Mouse (Mus musculus) activated CD4-positive, CD25-positive, alpha-beta regulatory T cell, adult 9 weeks (primary cell): ENCODE measurements around the gene Mtfmt. TPM values are rescaled to one million over a fixed set of nuclear protein-coding genes. Genes with fewer than 3 reads are reported as not detected.

Experiments
- polyA plus RNA-seq: library from polyadenylated mRNA; unstranded; fragments of 100-300 nt; shearing (Covaris generic); gene quantifications from one replicate; pipeline ENCODE4 v1.2.1, GENCODE M21; 2017

Gene Mtfmt
- 45.0 TPM for polyA plus RNA-seq

DNA sequence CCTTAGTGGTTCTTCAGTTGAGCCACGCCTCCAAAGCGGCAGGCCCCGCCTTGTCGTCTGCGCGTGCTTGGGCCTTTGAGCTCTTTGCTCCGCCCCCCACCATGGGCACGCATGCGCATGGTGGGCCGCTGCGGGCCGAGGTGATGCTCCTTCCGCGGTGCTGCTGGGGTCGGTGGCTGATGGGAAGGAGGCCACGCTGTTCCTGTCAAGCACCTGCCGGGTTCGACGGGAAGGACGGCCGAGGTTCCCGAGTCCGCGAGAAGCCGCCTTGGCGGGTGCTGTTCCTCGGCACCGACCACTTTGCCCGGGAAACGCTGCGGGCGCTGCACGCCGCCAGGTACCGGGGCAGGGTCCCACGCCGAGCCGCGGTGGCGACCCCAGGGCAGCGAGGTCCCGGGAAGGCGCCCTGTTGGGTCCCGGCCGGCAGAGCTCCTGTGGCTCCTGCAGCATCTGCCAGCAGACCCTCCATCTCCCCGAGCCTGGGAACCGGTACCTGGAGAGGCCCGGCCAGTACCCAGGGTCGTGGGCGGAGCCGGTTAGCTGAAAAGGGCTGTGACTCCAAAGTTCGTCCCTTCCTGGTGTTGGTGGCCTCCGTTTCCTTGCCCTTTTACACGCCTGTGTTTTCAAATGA is at the start of gene Mtfmt:
Gene Mtfmt (plus strand): TSS at position 112 of the 631 bp plus-strand sequence.

DNA sequence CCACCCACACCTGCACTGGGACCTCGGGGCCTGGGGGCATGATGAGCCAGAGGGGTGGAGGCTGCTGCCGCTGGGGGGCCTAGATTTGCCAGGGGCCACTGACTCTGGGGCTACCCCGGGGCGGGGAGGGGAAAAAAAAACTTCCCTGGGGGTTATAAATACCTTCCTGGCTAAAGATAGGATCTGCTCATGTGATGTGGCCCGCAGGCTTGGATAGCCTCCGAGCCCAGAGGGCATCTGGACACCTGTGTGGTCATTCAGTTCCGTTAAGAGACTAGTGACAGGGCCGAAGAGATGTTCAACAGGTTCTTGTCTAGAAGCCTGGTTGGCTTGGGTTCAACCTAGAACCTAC is 44.0 kb upstream of the Mtfmt start, which contains the start of gene Kbtbd13:
Gene Kbtbd13 (minus strand): TSS at position 40 of the 352 bp plus-strand sequence.

DNA sequence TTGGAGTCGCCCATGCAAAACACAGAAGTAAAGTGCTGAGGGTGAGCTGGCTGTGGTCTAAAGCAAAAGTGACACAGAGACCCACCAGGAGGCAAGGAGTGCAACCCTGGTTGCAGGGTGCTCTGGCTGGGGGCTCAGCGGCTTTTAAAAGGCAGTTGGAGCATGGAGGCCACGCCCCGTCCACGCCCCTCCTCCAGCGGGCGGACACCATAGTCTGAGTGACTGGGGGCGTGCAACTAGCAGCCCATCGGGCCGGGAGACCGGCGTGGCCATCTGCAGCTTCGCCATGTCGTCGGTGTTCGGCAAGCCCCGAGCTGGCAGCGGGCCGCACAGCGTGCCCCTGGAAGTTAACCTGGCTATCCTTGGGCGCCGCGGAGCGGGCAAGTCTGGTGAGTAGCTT is 37.3 kb upstream of the Mtfmt start, which contains the start of gene Rasl12:
Gene Rasl12 (plus strand): TSS at position 228 of the 400 bp plus-strand sequence.

DNA sequence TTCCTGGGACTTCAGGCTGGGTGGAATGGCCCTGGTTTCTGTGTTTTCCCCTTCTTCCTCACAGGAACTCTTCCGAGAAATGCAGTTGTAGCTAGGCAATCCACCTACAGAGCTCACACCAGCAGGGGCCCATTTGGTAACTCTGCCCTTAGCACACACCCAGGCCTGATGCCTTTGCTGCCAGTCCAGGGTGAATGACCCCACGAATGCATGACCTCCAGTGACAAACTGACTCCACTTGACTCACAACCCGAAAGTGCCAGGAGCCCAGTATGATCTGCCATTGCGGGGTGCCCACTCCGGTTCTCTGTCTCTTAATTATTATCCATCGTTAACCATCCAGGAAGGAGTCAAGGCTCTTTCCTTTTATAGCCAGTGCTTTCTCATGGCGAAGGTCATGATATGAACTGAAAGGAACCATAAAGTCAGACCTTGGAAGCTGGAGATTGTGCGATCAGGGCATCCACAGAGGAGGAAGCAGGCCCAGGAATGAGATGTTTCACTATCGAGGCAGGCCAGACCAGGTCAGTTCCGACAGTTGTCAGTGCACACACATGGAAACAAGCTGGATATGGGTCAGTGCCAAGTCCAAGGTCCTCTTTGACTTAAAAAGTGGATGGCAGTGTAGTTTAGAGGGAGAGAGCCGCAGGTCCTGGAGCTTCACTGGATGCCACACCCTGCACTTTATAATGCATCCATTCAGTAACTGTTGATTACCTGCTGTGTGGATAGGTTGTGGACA is 12.7 kb upstream of the Mtfmt start, which contains the start of gene Slc51b:
Gene Slc51b (minus strand): TSS at position 196 of the 742 bp plus-strand sequence.

DNA sequence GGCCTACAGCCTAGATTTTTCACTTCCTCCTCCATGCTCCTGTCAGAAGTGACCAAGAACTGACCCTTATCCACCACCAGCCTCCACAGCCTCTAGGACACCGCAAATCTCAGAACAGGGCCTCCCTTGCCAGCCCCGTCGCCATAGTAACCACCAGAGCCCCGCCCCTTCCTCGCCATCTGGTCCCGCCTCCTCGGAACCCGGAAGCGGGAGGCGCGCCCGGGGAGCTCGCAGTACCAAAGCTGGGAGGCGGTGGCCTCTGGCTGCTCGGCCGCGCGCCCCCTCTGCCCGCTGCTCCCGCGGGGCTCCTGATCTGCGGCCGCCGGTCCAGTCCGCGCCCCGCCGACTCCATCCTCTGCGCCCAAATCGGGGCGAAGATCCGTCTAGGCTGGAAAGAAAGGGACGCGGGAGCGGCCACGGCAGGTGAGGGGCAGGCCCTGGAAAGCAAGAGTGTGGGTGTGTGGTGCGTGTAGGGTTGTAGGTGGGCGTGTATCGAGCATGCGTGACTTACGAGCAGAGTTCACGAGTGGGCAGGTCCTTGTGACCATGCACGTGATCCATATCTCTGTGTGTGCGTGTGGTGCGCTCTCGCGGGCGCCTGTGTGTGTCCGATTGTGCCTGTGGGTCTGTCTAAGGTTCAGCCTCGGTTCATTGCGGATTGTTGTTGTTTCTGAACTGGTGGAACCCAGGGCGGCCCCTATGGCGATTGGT is 25.3 kb downstream of the Mtfmt start, which contains the start of gene Spg21:
Gene Spg21 (plus strand): TSS at position 216 of the 711 bp plus-strand sequence.

Other genes with a start within 250 kb of the Mtfmt start
- gene Parp16, start 240.4 kb upstream of the Mtfmt start, polyA plus RNA-seq, result 7.2 TPM
- gene Cilp, start 170.6 kb upstream of the Mtfmt start, polyA plus RNA-seq, result not detected
- 50.9 TPM for gene Clpx, start 141.5 kb upstream of the Mtfmt start, polyA plus RNA-seq
- gene Pdcd7, start 89.7 kb upstream of the Mtfmt start, polyA plus RNA-seq, result 3.6 TPM
- not detected for gene Ubap1l, start 74.7 kb upstream of the Mtfmt start, polyA plus RNA-seq
- not detected for gene Kbtbd13, start 44.1 kb upstream of the Mtfmt start, polyA plus RNA-seq
- not detected for gene Rasl12, start 37.3 kb upstream of the Mtfmt start, polyA plus RNA-seq
- gene Slc51b, start 12.8 kb upstream of the Mtfmt start, polyA plus RNA-seq, result not detected
- gene Spg21, start 25.2 kb downstream of the Mtfmt start, polyA plus RNA-seq, result 86.3 TPM
- not detected for gene Ankdd1a, start 84.4 kb downstream of the Mtfmt start, polyA plus RNA-seq
- 91.5 TPM for gene Plekho2, start 144.3 kb downstream of the Mtfmt start, polyA plus RNA-seq
- gene Pif1, start 151.4 kb downstream of the Mtfmt start, polyA plus RNA-seq, result 0.35 TPM
- gene Rbpms2, start 193.9 kb downstream of the Mtfmt start, polyA plus RNA-seq, result 0.95 TPM
- gene Oaz2, start 232.2 kb downstream of the Mtfmt start, polyA plus RNA-seq, result 135 TPM